10 mouse cellular contexts compared by ENCODE assay signal in the genomic region with DNA sequence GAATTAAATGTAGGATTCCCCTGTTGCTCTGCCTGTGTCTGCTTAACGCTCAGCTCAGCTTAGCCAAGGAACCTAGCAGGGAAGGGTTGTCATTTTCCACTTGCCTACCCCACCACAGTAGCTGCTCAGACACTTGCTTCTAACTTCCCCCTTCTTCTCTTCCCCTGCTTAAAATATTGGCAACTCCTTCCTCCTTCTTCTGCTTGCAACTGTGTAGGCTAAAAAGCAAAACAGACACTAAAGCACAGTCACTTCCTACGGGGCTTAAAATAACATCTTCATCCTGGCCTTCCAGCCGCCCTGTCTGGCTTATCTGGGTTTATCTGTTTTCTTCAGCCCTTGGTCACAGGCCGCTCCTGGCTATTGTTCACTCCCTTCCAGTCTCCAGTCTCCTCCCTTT. TPM values are rescaled to one million over a fixed set of nuclear protein-coding genes. Genes with fewer than 3 reads are reported as not detected.
DNase-seq lines count a peak whose midpoint lies in the region; ATAC-seq lines count a peak whose summit lies in the region.
"Had no signal": no experiment of that assay in that cellular context is flagged by ENCODE, and none has a peak within 500 bp of the region (broad histone marks: within the 10 kb centered on the region; RNA-seq: fewer than 3 reads in every experiment).

No protein-coding gene starts in this region.

- peaks cover 26% of the 10 kb centered on the region for H3K4me1 ChIP-seq in intestine, embryonic 14.5 days (replicated peaks; ENCODE audit: control insufficient read depth, insufficient read depth, low read length)
- H3K4me1 ChIP-seq in intestine, embryonic 15.5 days (replicated peaks) = peaks cover 21% of the 10 kb centered on the region
- peaks cover 32% of the 10 kb centered on the region for H3K4me1 ChIP-seq in heart, embryonic 12.5 days (replicated peaks)

- H3K27ac ChIP-seq in intestine, embryonic 14.5 days (ENCODE audit: low read depth) = 0 out of 2 replicates have a peak overlapping the region, but pooled peaks have one; percentile 54
- H3K27ac ChIP-seq in intestine, embryonic 15.5 days = no peak overlapping the region
- peak overlapping the region; percentile 74 for H3K27ac ChIP-seq in heart, embryonic 12.5 days (ENCODE audit: poor library complexity, severe bottlenecking)

- no peaks in the 10 kb centered on the region for H3K27me3 ChIP-seq in intestine, embryonic 14.5 days (replicated peaks; ENCODE audit: control insufficient read depth, insufficient read depth, low read length)
- no peaks in the 10 kb centered on the region for H3K27me3 ChIP-seq in intestine, embryonic 15.5 days (replicated peaks)
- H3K27me3 ChIP-seq in heart, embryonic 12.5 days (replicated peaks) = no peaks in the 10 kb centered on the region

- H3K9me3 ChIP-seq in intestine, embryonic 14.5 days (ENCODE audit: control insufficient read depth, low read length) = no peaks in the 10 kb centered on the region
- H3K9me3 ChIP-seq in intestine, embryonic 15.5 days = no peaks in the 10 kb centered on the region
- H3K9me3 ChIP-seq in heart, embryonic 12.5 days (replicated peaks) = no peaks in the 10 kb centered on the region

- ATAC-seq in intestine, embryonic 14.5 days (replicated peaks; ENCODE audit: low FRiP score, low TSS enrichment, low read depth) = no peak
- no peak for ATAC-seq in intestine, embryonic 15.5 days
- ATAC-seq in heart, embryonic 12.5 days (ENCODE audit: insufficient number of reproducible peaks, low FRiP score) = no peak

- no peaks in the 10 kb centered on the region for H3K36me3 ChIP-seq in intestine, embryonic 14.5 days (ENCODE audit: control insufficient read depth, insufficient read depth, low read length)
- H3K36me3 ChIP-seq in intestine, embryonic 15.5 days = no peaks in the 10 kb centered on the region
- H3K36me3 ChIP-seq in heart, embryonic 12.5 days = no peaks in the 10 kb centered on the region

- H3K4me2 ChIP-seq in intestine, embryonic 14.5 days (ENCODE audit: low read length) = no peak overlapping the region
- no peak overlapping the region for H3K4me2 ChIP-seq in intestine, embryonic 15.5 days (replicated peaks)
- no peak overlapping the region for H3K4me2 ChIP-seq in heart, embryonic 12.5 days

- H3K4me3 ChIP-seq in intestine, embryonic 14.5 days (ENCODE audit: low read depth, low read length) = no peak overlapping the region
- H3K4me3 ChIP-seq in intestine, embryonic 15.5 days (replicated peaks) = no peak overlapping the region
- H3K4me3 ChIP-seq in heart, embryonic 12.5 days = no peak overlapping the region

- no peak for DNase-seq in intestine, embryonic 14.5 days (ENCODE audit: low spot score)
- DNase-seq in right cerebral cortex, adult 18-20 months = peak; percentile 31
- DNase-seq in right cerebral cortex, postnatal 4 days = no peak
- peak; percentile 35 for DNase-seq in right cerebral cortex, postnatal 25 days
- DNase-seq in ovary, postnatal 14 days (ENCODE audit: low spot score) = no peak
- no peak for DNase-seq in c-Kit-positive CD71-positive TER-119-positive erythroid progenitor cells, embryonic 14.5 days (ENCODE audit: low spot score)

- 26% methylated on average over 4 of the region's 4 CpGs for WGBS in intestine, embryonic 14.5 days
- 20% methylated on average over 4 of the region's 4 CpGs for WGBS in intestine, embryonic 15.5 days
- WGBS in heart, embryonic 12.5 days = 10% methylated on average over 4 of the region's 4 CpGs

- no peak overlapping the region for H3K9ac ChIP-seq in intestine, embryonic 14.5 days (ENCODE audit: low read length)
- no peak overlapping the region for H3K9ac ChIP-seq in intestine, embryonic 15.5 days
- H3K9ac ChIP-seq in heart, embryonic 12.5 days = 0 out of 2 replicates have a peak overlapping the region, but pooled peaks have one; percentile 30

RNA-seq across cellular contexts. Expression of gene Fabp6, which starts 31.2 kb away (rescaled TPM):
- polyA plus RNA-seq in intestine, embryonic 14.5 days (2014; fragmentation: Nextera tagmentation; extraction: Ambion mirVana) = 0.43 TPM in 1 of 2 replicates, not detected in the other
- 1.2 TPM in 2 replicates for polyA plus RNA-seq in intestine, embryonic 15.5 days (2015; fragmentation: Nextera tagmentation; extraction: Ambion mirVana)
- not detected in 2 replicates for polyA plus RNA-seq in heart, embryonic 12.5 days (2016; fragmentation: Nextera tagmentation; extraction: Ambion mirVana)
- polyA plus RNA-seq: limb, embryonic 14.5 days; midbrain, postnatal 0 days had no signal

RNA-seq across cellular contexts. Expression of gene 4933415A04Rik, which starts 45.7 kb away (rescaled TPM):
- polyA plus RNA-seq in intestine, embryonic 14.5 days (2014; fragmentation: Nextera tagmentation; extraction: Ambion mirVana) = 6.4 and 6.8 TPM in 2 replicates
- polyA plus RNA-seq in intestine, embryonic 15.5 days (2015; fragmentation: Nextera tagmentation; extraction: Ambion mirVana) = 4.4 and 5.4 TPM in 2 replicates
- polyA plus RNA-seq in heart, embryonic 12.5 days (2016; fragmentation: Nextera tagmentation; extraction: Ambion mirVana) = 4.6 and 5.6 TPM in 2 replicates

RNA-seq across cellular contexts. Expression of gene Pwwp2a, which starts 49.2 kb away (rescaled TPM):
- 36.1 and 39.1 TPM in 2 replicates for polyA plus RNA-seq in intestine, embryonic 14.5 days (2014; fragmentation: Nextera tagmentation; extraction: Ambion mirVana)
- polyA plus RNA-seq in intestine, embryonic 15.5 days (2015; fragmentation: Nextera tagmentation; extraction: Ambion mirVana) = 20.2 and 22.0 TPM in 2 replicates
- 31.4 and 31.9 TPM in 2 replicates for polyA plus RNA-seq in heart, embryonic 12.5 days (2016; fragmentation: Nextera tagmentation; extraction: Ambion mirVana)

Comparison
In these comparisons a context has a peak if more than half of its experiments do, and no peak if none do; other contexts are left out.
1. DNase-seq: peak in right cerebral cortex, adult 18-20 months (single experiment) and right cerebral cortex, postnatal 25 days (single experiment); none in intestine, embryonic 14.5 days (single experiment), right cerebral cortex, postnatal 4 days (single experiment), ovary, postnatal 14 days (single experiment) and c-Kit-positive CD71-positive TER-119-positive erythroid progenitor cells, embryonic 14.5 days (single experiment).